Mouse (Mus musculus): ENCODE measurements around the gene Gm45233.

The Gm45233 gene

DNA sequence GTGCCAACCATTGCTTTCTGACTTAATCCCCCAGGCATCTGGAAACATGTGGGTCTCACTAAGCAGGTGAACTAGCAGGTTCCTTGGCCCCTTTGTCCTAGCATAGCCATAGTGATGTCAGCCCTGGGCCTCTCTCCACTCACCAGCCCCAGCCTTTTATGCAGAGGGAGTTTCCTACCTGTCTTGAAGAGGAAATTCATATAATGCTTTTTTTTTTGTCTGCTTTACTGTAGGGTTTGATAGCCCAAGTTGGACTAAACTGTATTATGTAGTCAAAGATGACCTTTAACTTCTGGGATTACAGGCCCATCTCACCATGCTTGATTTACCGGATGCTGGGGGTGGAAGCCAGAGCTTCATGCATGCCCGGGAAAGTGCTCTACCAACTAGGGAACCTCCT lies 5.9 kb downstream of the Gm45233 start:
- DNase-seq: no peak

DNA sequence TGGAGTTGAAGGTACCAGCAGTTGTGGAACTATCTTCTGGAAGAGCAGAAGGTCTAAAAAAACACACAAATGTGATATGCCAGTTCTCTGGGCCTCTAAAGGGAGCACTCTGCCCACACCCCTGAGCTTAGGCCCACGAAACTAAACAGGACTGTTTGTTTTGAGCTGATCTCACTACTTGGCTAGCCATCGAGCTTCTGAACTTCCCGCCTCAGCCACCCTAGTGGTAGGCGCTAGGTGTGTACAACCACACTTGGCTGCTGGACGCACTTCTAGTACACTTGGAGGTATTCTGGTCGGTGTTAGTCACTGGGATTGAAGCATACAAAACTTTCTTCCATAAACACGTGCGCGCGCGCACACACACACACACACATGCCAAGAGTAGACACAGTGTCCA lies 7.8 kb downstream of the Gm45233 start:
- no peak for DNase-seq

- DNase-seq: peak; percentile 37
Observed at GRCm38 (mm10) chr7:43452609-43453008, 8.7 kb downstream of the Gm45233 start.

- no peak for DNase-seq
Observed at GRCm38 (mm10) chr7:43453599-43454355, 9.8 kb downstream of the Gm45233 start.

DNA sequence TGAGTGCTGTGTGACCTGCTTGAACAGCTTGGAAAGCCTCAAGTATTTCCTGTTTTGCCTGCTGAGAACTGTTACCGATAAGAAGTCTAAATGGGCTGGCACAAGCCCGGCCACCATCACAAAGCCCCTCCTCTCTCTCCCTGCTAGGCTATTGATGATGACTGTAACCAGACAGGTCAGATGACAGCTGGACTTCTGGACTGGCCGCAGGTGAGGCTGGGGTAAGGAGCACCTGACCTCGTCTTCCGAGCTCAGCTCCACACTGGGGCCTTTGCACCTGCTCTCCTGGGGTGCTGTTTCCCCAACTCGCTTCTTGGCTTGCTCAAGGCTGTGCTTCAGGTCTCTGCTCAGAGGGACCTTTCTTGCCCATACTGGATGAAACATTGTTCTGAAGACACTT lies 10.4 kb downstream of the Gm45233 start:
- DNase-seq: no peak

DNA sequence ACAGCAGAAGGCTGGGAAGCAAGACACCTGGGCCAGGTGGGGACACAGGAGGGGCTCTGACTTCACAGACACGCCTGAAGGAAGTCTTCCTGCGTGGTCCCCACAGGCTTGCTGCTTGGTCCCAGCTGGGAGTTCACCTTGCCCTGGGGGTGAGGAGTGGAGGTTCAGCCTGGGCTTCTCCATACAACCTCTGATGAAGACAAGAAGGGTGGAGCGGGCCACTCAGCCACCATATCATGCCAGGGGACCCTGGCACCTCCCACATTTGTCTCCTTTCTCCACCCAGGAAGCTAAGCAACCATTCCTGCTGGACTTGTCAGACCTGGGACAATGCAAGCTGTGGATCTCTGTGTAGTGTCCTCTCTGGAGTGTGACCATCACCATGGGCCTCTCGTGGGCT lies 18.9 kb downstream of the Gm45233 start, which contains the start of gene Vsig10l:
Gene Vsig10l, plus strand, starts transcription at position 301 of the 400 bp plus-strand sequence.
- DNase-seq: no peak

GRCm38 (mm10) chr7:43463976-43464375 lies 20.0 kb downstream of the Gm45233 start:
- DNase-seq: no peak

DNA sequence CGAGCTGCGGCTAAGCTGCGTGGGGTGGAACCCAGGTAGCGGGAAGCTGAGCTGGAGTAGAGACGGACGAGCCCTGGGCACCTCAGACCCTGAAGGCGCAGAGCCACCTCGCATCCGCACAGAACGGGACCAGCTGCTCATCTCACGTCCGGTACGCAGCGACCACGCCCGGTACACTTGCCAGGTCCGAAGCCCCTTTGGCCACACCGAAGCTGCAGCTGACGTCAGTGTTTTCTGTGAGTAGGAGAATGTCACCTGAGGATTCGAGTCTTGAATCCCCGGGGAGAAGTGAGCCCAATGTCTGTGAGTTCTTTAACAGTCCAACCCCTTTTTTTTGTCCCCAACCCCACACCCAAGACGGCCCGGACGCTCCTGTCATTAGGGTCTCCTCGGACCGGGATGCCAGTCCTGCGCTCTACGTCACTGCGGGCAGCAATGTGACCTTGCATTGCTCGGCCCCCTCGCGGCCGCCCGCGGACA lies 21.0 kb downstream of the Gm45233 start:
- DNase-seq: no peak

- DNase-seq: peak; percentile 78
Observed at GRCm38 (mm10) chr7:43465344-43466098, 21.6 kb downstream of the Gm45233 start.

DNA sequence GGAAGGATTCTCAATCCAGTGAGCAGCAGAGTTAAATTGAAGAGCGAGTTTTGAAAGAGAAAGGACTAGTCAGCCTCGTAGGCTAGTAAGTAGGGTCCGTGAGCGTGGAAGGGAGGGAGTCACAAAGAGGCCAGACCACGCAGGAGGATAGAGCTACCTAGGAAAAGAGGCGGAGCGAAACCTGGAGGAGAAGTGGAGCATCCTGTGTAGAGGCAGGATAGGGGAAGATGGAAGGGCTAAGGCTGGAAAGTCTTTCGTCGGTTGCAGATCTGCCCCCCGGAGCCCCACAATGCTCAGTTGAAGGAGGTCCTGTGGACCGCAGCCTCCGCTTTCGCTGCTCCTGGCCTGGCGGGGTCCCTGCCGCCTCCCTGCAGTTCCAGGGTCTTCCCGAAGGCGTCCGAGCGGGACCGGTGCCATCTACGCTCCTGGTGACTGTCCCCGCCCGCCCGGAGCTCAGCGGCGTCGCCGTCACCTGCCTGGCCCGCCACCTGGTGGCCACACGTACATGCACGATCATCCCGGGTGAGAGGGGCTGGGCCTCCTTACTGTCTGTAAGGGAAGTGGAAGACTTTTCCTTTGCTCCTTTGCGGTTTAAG lies 22.3 kb downstream of the Gm45233 start:
- DNase-seq: peak; percentile 81

DNA sequence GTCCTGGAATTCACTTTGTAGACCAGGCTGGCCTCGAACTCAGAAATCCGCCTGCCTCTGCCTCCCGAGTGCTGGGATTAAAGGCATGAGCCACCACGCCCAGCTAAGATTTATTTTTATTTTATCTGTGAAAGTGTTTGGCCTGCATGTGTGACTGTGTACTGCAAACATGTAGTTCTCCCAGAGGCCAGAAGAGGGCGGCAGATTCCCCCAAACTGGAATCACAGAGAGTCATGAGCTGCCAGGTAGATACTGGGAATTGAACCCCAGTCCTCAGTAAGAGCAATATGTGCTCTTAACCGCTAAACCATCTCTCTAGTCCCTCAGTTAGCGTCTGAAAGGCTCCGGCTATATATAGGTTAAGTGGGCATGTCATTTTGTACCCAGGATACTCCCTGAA lies 26.4 kb downstream of the Gm45233 start:
- peak; percentile 47 for DNase-seq

- peak; percentile 15 for DNase-seq
Observed at GRCm38 (mm10) chr7:43475706-43476105, 31.8 kb downstream of the Gm45233 start.

- DNase-seq: no peak
Observed at GRCm38 (mm10) chr7:43476376-43476775, 32.4 kb downstream of the Gm45233 start.

- DNase-seq: no peak
Observed at GRCm38 (mm10) chr7:43481191-43481590, 37.3 kb downstream of the Gm45233 start.

DNA sequence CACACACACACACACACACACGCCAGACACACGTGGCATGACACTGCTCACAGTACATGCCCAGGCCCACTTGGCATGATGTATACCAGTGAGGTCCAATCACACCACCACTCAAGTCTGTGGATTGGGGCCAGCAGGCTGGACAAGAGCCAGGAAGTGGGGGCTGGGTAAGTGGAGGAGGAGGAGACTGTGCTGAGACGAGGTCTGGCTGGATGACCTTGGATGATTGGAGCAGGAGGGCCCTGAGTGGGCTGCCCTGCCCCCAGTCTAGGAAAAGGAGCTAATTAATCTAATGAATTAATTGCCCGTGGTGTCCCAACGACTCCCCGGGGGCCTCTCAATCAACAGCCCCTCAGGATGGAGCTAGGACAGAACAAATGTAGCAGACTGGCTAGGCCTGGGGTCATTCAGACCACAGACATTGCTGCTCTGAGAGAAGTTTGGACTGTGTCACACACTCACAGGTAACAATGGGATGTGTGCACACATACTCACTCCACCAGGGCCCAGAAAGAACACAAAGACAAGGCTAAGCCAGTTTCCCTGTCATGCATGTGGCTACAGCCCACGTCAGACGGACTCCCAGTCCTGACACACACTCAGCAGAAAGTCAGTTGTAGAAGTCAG lies 38.3 kb downstream of the Gm45233 start:
- no peak for DNase-seq

- no peak for DNase-seq
Observed at GRCm38 (mm10) chr7:43483236-43483635, 39.3 kb downstream of the Gm45233 start.

- DNase-seq: no peak
Observed at GRCm38 (mm10) chr7:43488646-43489045, 44.7 kb downstream of the Gm45233 start.

DNA sequence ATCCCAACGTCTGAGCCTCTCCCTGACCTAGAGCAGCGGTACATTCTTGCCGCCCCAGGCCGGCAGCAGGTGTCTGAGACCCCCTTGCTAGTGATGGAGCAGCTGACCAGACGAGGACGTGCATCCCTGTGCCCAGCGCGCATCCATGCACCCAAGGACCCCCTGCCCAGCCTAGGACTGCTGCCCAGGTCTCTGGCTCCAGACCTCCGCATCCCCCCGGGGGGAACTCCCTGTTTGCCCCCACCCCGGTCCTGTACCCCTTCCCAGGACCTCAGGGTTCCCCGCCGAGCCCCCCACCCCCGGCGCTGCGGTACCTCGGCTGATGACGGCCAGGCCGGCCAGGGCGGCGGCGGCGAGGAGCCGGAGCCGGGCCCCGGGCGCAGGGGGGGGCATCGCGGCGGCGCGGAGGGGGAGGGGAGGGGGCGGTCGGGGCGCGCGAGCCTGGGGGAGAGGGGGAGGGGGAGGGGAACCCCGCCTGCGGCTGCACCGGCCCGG lies 45.8 kb downstream of the Gm45233 start, which contains the start of gene Iglon5:
Gene Iglon5, minus strand, starts transcription at position 445 of the 495 bp plus-strand sequence.
- no peak for DNase-seq

DNA sequence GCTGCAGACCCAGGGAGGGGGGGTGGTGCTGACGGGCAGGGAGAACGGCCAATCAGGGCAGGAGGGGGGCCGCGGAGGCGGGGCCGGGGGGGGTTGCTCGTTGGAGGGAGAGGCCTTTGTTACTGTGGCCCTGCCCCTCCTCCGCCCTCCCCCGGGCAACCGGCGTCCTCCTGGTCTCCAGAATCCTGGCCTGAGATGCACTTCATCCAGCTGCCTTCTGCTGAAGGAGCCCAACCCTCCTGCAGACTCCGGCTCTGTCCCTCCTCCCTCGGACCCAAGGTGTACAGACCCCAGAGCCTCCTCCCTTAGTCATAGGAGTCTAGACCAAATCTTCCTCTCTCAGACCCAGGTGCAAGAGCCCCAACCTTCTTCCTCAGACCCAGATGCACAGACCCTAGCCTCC lies 46.3 kb downstream of the Gm45233 start:
- DNase-seq: no peak

- DNase-seq: no peak
Observed at GRCm38 (mm10) chr7:43490861-43491260, 46.9 kb downstream of the Gm45233 start.

GRCm38 (mm10) chr7:43495343-43496021 lies 51.6 kb downstream of the Gm45233 start:
- DNase-seq: no peak
